Mouse (Mus musculus) liver, embryonic 14.5 days (tissue): ENCODE results near the gene Coro1b.

Source experiments
- CTCF ChIP-seq: IDR thresholded peaks from 2 replicates; pipeline ENCODE4 v1.5.1; 2016; ENCODE audit warnings: antibody characterized with exemption, low read depth, control low read depth
- EP300 ChIP-seq: IDR thresholded peaks from 2 replicates; pipeline ENCODE4 v1.6.1; 2016; ENCODE audit warnings: antibody characterized with exemption, low read depth

- TF ChIP-seq CTCF (no peak), EP300 (no peak)
These were observed 47.0 kb upstream of the Coro1b start for GRCm38 (mm10) chr19:4101466-4101865.
